Mouse (Mus musculus): ENCODE results near the gene Clgn. TPM values are rescaled to one million over a fixed set of nuclear protein-coding genes. Genes with fewer than 3 reads are reported as not detected.

Gene Clgn
- polyA plus RNA-seq (2014; fragmentation: Nextera tagmentation; extraction: Ambion mirVana): 13.2 and 16.6 TPM in 2 replicates

GRCm38 (mm10) chr8:83389316-83390005 lies at the start of gene Clgn:
TSS of gene Clgn (plus strand) at chr8:83389867.
- WGBS: 5% methylated on average over 41 of the region's 41 CpGs
- Histone ChIP-seq H3K4me1 (replicated peaks; ENCODE audit: control insufficient read depth, insufficient read depth, low read length) (no peaks in the 10 kb centered on the region), H3K36me3 (replicated peaks; ENCODE audit: control insufficient read depth, insufficient read depth) (no peaks in the 10 kb centered on the region), H3K9me3 (ENCODE audit: control insufficient read depth, low read length) (no peaks in the 10 kb centered on the region), H3K4me3 (replicated peaks; ENCODE audit: low read length) (peak within 1 kb of the TSS; percentile 68), H3K9ac (peak within 1 kb of the TSS; percentile 81), H3K27ac (no peak within 1 kb of the TSS), H3K4me2 (replicated peaks) (peak within 1 kb of the TSS; percentile 77), H3K27me3 (ENCODE audit: control insufficient read depth, insufficient read depth, low read length) (no peaks in the 10 kb centered on the region)
- ATAC-seq (ENCODE audit: low FRiP score) (peak; percentile 93), DNase-seq (ENCODE audit: low spot score) (peak; percentile 84)

GRCm38 (mm10) chr8:83342076-83342475 lies 47.6 kb upstream of the Clgn start:
- Histone ChIP-seq H3K4me1 (replicated peaks; ENCODE audit: control insufficient read depth, insufficient read depth, low read length) (no peaks in the 10 kb centered on the region), H3K27me3 (ENCODE audit: control insufficient read depth, insufficient read depth, low read length) (no peaks in the 10 kb centered on the region), H3K9ac (no peak overlapping the region), H3K27ac (no peak overlapping the region), H3K4me2 (replicated peaks) (no peak overlapping the region), H3K9me3 (ENCODE audit: control insufficient read depth, low read length) (no peaks in the 10 kb centered on the region), H3K36me3 (replicated peaks; ENCODE audit: control insufficient read depth, insufficient read depth) (no peaks in the 10 kb centered on the region), H3K4me3 (replicated peaks; ENCODE audit: low read length) (no peak overlapping the region)
- WGBS: 84% methylated on average over 3 of the region's 3 CpGs
- ATAC-seq (ENCODE audit: low FRiP score) (peak; percentile 21; the same call in 1 of the 2 replicates), DNase-seq (ENCODE audit: low spot score) (no peak)

- Histone ChIP-seq H3K27ac (no peak overlapping the region), H3K27me3 (ENCODE audit: control insufficient read depth, insufficient read depth, low read length) (no peaks in the 10 kb centered on the region), H3K9me3 (ENCODE audit: control insufficient read depth, low read length) (no peaks in the 10 kb centered on the region), H3K4me2 (replicated peaks) (no peak overlapping the region), H3K4me1 (replicated peaks; ENCODE audit: control insufficient read depth, insufficient read depth, low read length) (no peaks in the 10 kb centered on the region), H3K9ac (no peak overlapping the region), H3K36me3 (replicated peaks; ENCODE audit: control insufficient read depth, insufficient read depth) (no peaks in the 10 kb centered on the region), H3K4me3 (replicated peaks; ENCODE audit: low read length) (no peak overlapping the region)
- no peak for ATAC-seq (ENCODE audit: low FRiP score)
- peak; percentile 65 for DNase-seq (ENCODE audit: low spot score)
These were observed 47.0 kb upstream of the Clgn start for GRCm38 (mm10) chr8:83342693-83343092.

- Histone ChIP-seq H3K4me3 (replicated peaks; ENCODE audit: low read length) (no peak within 1 kb of the TSS), H3K9me3 (ENCODE audit: control insufficient read depth, low read length) (no peaks in the 10 kb centered on the region), H3K4me1 (replicated peaks; ENCODE audit: control insufficient read depth, insufficient read depth, low read length) (no peaks in the 10 kb centered on the region), H3K27me3 (ENCODE audit: control insufficient read depth, insufficient read depth, low read length) (no peaks in the 10 kb centered on the region), H3K36me3 (replicated peaks; ENCODE audit: control insufficient read depth, insufficient read depth) (no peaks in the 10 kb centered on the region), H3K27ac (no peak within 1 kb of the TSS), H3K9ac (no peak within 1 kb of the TSS), H3K4me2 (replicated peaks) (no peak within 1 kb of the TSS)
- 85% methylated on average over 18 of the region's 18 CpGs for WGBS
- DNase-seq (ENCODE audit: low spot score): no peak
- ATAC-seq (ENCODE audit: low FRiP score): no peak
These were observed 41.4 kb upstream of the Clgn start, which contains the start of gene Mgat4d for GRCm38 (mm10) chr8:83348263-83348662. TSS of gene Mgat4d (plus strand) at chr8:83348471.

GRCm38 (mm10) chr8:83351315-83351714 lies 38.4 kb upstream of the Clgn start:
- Histone ChIP-seq H3K9me3 (ENCODE audit: control insufficient read depth, low read length) (no peaks in the 10 kb centered on the region), H3K27me3 (ENCODE audit: control insufficient read depth, insufficient read depth, low read length) (no peaks in the 10 kb centered on the region), H3K4me3 (replicated peaks; ENCODE audit: low read length) (no peak overlapping the region), H3K4me2 (replicated peaks) (no peak overlapping the region), H3K9ac (no peak overlapping the region), H3K4me1 (replicated peaks; ENCODE audit: control insufficient read depth, insufficient read depth, low read length) (no peaks in the 10 kb centered on the region), H3K27ac (no peak overlapping the region), H3K36me3 (replicated peaks; ENCODE audit: control insufficient read depth, insufficient read depth) (no peaks in the 10 kb centered on the region)
- WGBS: 97% methylated on average over 2 of the region's 2 CpGs
- no peak for ATAC-seq (ENCODE audit: low FRiP score)
- no peak for DNase-seq (ENCODE audit: low spot score)

GRCm38 (mm10) chr8:83363156-83363769 lies 26.4 kb upstream of the Clgn start:
- no peak for DNase-seq (ENCODE audit: low spot score)
- no peak for ATAC-seq (ENCODE audit: low FRiP score)
- no peak overlapping the region for H3K4me2 ChIP-seq (replicated peaks)
- H3K9ac ChIP-seq: no peak overlapping the region
- H3K27ac ChIP-seq: no peak overlapping the region
- no peaks in the 10 kb centered on the region for H3K4me1 ChIP-seq (replicated peaks; ENCODE audit: control insufficient read depth, insufficient read depth, low read length)
- no peaks in the 10 kb centered on the region for H3K36me3 ChIP-seq (replicated peaks; ENCODE audit: control insufficient read depth, insufficient read depth)
- WGBS: 78% methylated on average over 7 of the region's 7 CpGs
- no peaks in the 10 kb centered on the region for H3K9me3 ChIP-seq (ENCODE audit: control insufficient read depth, low read length)
- H3K27me3 ChIP-seq (ENCODE audit: control insufficient read depth, insufficient read depth, low read length): no peaks in the 10 kb centered on the region
- no peak overlapping the region for H3K4me3 ChIP-seq (replicated peaks; ENCODE audit: low read length)

- H3K4me2 ChIP-seq (replicated peaks): no peak overlapping the region
- H3K27ac ChIP-seq: no peak overlapping the region
- no peak overlapping the region for H3K9ac ChIP-seq
- DNase-seq (ENCODE audit: low spot score) (no peak), ATAC-seq (ENCODE audit: low FRiP score) (no peak)
- no peaks in the 10 kb centered on the region for H3K9me3 ChIP-seq (ENCODE audit: control insufficient read depth, low read length)
- no peak overlapping the region for H3K4me3 ChIP-seq (replicated peaks; ENCODE audit: low read length)
- H3K36me3 ChIP-seq (replicated peaks; ENCODE audit: control insufficient read depth, insufficient read depth): no peaks in the 10 kb centered on the region
- no peaks in the 10 kb centered on the region for H3K27me3 ChIP-seq (ENCODE audit: control insufficient read depth, insufficient read depth, low read length)
- H3K4me1 ChIP-seq (replicated peaks; ENCODE audit: control insufficient read depth, insufficient read depth, low read length): no peaks in the 10 kb centered on the region
These were observed 12.4 kb upstream of the Clgn start for GRCm38 (mm10) chr8:83377231-83377630.

GRCm38 (mm10) chr8:83380141-83380540 lies 9.5 kb upstream of the Clgn start:
- Histone ChIP-seq H3K9me3 (ENCODE audit: control insufficient read depth, low read length) (no peaks in the 10 kb centered on the region), H3K9ac (no peak overlapping the region), H3K36me3 (replicated peaks; ENCODE audit: control insufficient read depth, insufficient read depth) (no peaks in the 10 kb centered on the region), H3K27ac (no peak overlapping the region), H3K4me2 (replicated peaks) (no peak overlapping the region), H3K27me3 (ENCODE audit: control insufficient read depth, insufficient read depth, low read length) (no peaks in the 10 kb centered on the region), H3K4me1 (replicated peaks; ENCODE audit: control insufficient read depth, insufficient read depth, low read length) (no peaks in the 10 kb centered on the region), H3K4me3 (replicated peaks; ENCODE audit: low read length) (no peak overlapping the region)
- no peak for DNase-seq (ENCODE audit: low spot score)
- WGBS: 77% methylated on average over 4 of the region's 4 CpGs
- no peak for ATAC-seq (ENCODE audit: low FRiP score)

- DNase-seq (ENCODE audit: low spot score): no peak
- Histone ChIP-seq H3K4me2 (replicated peaks) (no peak overlapping the region), H3K9ac (no peak overlapping the region), H3K4me1 (replicated peaks; ENCODE audit: control insufficient read depth, insufficient read depth, low read length) (no peaks in the 10 kb centered on the region), H3K27me3 (ENCODE audit: control insufficient read depth, insufficient read depth, low read length) (no peaks in the 10 kb centered on the region), H3K27ac (no peak overlapping the region), H3K4me3 (replicated peaks; ENCODE audit: low read length) (no peak overlapping the region), H3K36me3 (replicated peaks; ENCODE audit: control insufficient read depth, insufficient read depth) (no peaks in the 10 kb centered on the region), H3K9me3 (ENCODE audit: control insufficient read depth, low read length) (no peaks in the 10 kb centered on the region)
- 70% methylated on average over 2 of the region's 2 CpGs for WGBS
- ATAC-seq (ENCODE audit: low FRiP score): no peak
These were observed 8.7 kb upstream of the Clgn start for GRCm38 (mm10) chr8:83381016-83381415.
